Mouse (Mus musculus) cortical plate, adult 2 months (tissue): ENCODE results near the gene Igfals.

ENCODE experiments used
- CTCF ChIP-seq: fragments of 200-500 bp; IDR thresholded peaks from 2 replicates; pipeline ENCODE4 v1.5.1; 2011; ENCODE audit warnings: mild to moderate bottlenecking, control low read depth, low read length; ENCODE audit not compliant: insufficient read depth; ENCODE audit errors: extremely low read depth
- POLR2A ChIP-seq: fragments of 200-500 bp; IDR thresholded peaks from 2 replicates; pipeline ENCODE4 v1.6.1; 2011; ENCODE audit warnings: mild to moderate bottlenecking, low read length, control low read depth; ENCODE audit not compliant: insufficient read depth; ENCODE audit errors: extremely low read depth

- TF ChIP-seq CTCF (no peak), POLR2A (no peak)
Observed at GRCm38 (mm10) chr17:24848600-24849031, 17.2 kb upstream of the Igfals start.
